Mouse (Mus musculus) megakaryocyte progenitor cell, adult 5-6 weeks (primary cell): ENCODE measurements around the gene Olfr56. TPM values are rescaled to one million over a fixed set of nuclear protein-coding genes. Genes with fewer than 3 reads are reported as not detected.

Source experiments
- ATAC-seq: replicated peaks from 2 replicates; pipeline ENCODE4 v1.8.0; 2016; ENCODE audit warnings: mild to moderate bottlenecking, moderate TSS enrichment, inconsistent platforms; ENCODE audit not compliant: poor library complexity
- total RNA-seq, 2 experiments: library from RNA; stranded (forward) in 1 of 2; stranded (reverse) in 1 of 2; fragments of 157-497, 149-512 nt in 1 of 2; fragments of 200-1000 nt in 1 of 2; gene quantifications; 2 replicates each; pipeline versions ENCODE4 v1.2.3 to v1.2.4; 2015 to 2017

The Olfr56 gene
- total RNA-seq, 2 experiments from 2014 or later = 0.94 to 1.3 TPM

DNA sequence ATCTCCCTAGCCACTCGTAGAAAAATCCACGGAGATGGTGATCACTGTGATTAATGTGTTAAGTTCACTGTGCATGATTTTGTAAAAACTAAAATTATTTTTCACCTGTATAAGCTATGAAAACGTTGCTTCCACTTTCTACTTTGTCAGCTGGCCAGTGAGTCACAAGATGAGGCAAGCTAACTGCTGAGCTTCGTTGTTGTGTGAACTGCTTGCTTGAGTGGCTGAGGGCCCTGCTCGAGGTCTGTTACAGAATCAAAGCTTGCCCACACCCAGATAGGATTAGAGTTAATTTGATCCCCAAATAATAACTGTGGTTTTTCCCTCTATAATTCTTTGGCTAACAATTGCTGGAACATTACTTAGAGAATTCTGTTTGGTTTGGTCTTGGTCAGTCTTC, 73.2 kb downstream of the Olfr56 start:
- ATAC-seq = peak; percentile 47

GRCm38 (mm10) chr11:49060061-49060460, 81.4 kb downstream of the Olfr56 start:
- peak; percentile 63 for ATAC-seq

DNA sequence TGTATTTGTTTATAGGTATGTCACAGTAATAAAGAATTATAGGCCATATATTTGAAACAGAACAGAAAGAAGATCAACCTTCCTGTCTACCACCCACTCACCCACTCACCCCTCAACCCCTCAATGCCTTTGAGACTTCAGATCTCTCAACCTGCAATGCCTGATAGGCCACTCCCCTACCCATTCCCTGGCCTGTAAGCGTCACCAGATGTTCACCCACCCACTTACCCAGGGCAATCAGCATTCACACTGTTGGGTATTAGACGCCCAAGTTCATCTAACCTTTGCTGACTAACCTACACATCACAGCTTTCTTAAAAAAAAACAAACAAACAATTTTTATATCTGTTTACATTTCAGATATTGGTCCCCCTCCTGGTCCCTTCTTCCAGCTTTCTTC, 83.2 kb downstream of the Olfr56 start:
- peak; percentile 64 for ATAC-seq

DNA sequence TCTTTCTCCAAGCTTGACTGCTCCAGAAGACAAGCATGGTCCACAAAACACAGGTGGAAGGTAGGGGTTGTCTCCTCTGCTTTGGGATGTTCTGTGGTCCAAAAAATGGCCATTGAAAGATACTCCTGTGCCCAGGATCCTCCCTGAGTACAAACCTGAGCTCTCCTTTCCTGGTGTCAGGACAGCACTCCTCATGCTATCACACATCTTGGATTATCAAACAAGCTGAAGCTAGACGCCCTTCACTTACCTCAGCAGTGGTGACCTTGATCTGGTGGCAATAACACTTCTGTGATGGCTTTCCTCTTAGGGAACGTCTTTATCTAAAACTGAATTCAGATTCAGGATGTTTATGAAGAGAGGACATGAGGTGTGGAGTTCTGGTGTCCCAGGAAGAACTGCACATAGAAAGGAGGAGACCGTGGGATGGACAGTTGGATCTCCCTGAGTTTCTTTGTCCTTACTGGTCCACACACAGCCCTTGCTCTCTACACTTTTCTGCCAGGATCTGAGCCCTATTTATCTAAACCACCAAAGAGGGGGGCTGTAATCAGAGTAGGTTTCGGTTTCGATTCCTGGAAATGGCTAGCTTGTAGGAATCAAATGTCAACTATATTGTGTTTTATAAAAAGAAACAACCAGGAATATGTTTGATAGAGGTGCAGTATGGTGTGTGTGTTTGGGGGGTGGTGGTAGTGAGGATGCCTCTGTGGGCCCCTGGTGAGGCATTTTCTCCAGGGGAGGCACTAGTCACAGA, 85.2 kb downstream of the Olfr56 start, which contains the start of gene Tgtp2:
Gene Tgtp2 (minus strand): TSS at position 494 of the 757 bp plus-strand sequence.
- ATAC-seq = peak; percentile 26

DNA sequence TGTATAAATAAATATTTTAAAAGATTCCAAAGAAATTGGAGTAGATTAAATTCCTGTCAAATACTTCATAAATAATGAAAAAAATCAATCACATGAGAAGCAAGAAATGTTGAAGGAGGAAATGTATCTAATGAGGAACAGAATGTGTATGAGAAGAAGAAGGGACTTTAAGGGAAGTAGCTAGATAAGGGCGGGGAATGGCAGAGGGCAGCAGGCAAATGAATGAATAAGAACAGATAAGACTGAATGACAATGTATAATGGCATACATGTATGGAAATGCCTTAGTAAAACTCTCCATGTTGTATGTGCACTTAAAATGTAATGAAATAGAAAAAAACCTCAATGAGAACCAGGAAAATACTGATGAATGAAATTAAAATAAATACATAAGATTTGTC, 89.7 kb downstream of the Olfr56 start:
- ATAC-seq = peak; percentile 69

- peak; percentile 82 for ATAC-seq
These were observed 97.5 kb downstream of the Olfr56 start, which contains the start of gene Ifi47 for GRCm38 (mm10) chr11:49076001-49076757. TSS of gene Ifi47 (plus strand) at chr11:49076587.

DNA sequence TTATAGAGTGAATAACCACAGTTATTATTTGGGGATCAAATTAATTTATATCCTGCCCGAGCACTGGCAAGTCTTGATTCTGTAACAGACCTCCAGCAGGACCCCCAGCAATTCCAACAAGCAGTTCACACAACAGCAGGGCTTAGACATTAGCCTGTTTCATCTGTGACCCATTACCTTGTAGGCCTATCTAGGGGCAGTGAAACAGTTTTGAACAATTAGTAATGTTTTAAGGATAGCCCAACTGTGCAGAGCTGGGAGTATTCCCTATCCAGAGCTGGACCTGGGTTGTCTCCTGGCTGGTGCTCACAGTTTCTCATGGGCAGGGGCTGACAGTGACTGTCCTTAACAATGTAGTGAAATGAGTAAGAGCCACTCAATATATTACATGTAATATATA, 98.3 kb downstream of the Olfr56 start:
- no peak for ATAC-seq

- no peak for ATAC-seq
These were observed 100.0 kb downstream of the Olfr56 start for GRCm38 (mm10) chr11:49078719-49079118.

- ATAC-seq = no peak
These were observed 101.9 kb downstream of the Olfr56 start for GRCm38 (mm10) chr11:49080636-49081035.

GRCm38 (mm10) chr11:49081356-49081755, 102.7 kb downstream of the Olfr56 start:
- ATAC-seq = no peak

- ATAC-seq = no peak
These were observed 103.2 kb downstream of the Olfr56 start for GRCm38 (mm10) chr11:49081886-49082285.

DNA sequence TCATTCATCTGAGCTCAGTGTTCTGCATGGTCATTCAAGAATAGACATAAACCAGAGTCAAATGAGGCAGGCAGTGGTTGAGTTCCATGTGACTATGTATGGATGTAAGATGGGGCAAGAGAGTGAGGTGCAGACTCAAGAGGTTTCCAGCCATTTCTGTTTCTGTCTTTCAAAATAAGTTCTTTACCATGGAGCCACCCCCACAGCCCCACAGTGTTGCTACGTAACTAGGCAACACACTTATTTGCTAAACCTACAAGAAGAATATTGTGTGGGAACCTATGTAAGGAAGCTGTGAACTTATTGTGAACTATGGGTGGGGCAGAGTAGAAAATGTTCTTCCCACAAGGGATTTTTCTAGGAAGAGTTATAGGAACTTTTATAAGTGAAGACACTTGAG, 104.5 kb downstream of the Olfr56 start:
- no peak; the same call in 1 of the 2 replicates for ATAC-seq

GRCm38 (mm10) chr11:49083808-49084207, 105.1 kb downstream of the Olfr56 start:
- peak; percentile 27 for ATAC-seq

GRCm38 (mm10) chr11:49084385-49084784, 105.7 kb downstream of the Olfr56 start:
- ATAC-seq = no peak

GRCm38 (mm10) chr11:49084875-49085274, 106.2 kb downstream of the Olfr56 start:
- peak; percentile 12; the same call in 1 of the 2 replicates for ATAC-seq

DNA sequence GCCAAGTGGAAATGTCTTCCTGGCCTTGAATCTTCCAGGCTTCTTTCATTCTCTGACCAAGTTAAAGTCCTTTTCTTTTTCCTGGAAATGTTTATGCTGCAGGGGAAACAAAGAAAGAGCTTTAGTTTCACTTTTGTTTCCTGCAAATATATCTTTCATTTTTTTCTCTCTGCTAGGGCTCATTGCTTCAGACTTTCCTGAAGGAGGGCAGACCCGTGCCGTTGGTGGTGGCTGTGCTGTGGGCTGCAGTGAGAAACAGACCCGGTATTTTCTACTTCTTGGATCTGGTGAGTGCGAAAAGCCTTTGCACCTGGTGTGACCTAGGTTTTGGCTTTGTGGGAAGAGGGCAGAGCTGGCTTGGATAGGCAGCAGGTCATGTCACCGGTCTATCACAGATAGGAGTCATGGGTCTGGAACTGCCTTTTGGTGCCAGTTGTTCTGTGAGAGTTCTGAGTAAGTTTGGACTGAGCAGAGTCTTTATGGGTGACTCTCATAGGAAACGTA, 108.2 kb downstream of the Olfr56 start:
- peak; percentile 15 for ATAC-seq

DNA sequence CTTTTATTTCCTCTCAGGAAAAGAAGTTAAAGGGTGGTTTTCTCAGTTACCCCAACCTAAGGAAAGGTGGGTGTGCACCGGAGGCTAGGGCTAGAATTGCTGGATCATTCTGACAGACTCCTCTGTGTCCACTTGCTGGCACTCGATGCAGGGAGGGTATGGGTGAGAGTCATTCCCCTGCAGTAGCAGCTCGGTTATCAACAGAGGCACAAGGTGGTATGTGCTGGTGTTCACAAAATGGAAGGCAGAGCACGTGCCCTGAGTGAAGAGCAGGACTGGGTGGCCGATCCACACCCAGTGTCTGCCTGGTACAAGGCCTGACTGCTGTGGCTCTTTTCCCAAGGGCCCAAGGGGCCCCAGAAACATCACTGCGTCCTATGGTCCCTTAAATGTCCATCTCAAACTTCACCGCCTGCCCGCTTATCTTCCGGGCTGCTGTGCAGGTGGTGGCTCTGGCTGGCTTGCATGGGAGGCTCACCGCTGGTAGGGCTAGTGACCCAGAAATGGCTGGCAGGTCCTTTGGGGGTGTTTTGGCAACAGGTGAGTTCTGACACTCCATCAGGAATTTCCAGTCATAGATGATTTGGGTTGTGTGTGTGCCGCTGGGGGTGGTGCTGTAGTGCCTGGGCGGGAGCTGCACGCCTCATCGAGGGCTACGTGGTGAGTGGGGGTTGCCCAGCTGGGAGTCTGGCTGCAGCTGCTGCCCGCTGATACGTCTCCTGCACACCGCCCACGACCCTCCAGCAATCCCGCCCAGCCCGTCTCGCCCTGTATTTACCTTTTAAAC, 109.3 kb downstream of the Olfr56 start:
- ATAC-seq = peak; percentile 73

DNA sequence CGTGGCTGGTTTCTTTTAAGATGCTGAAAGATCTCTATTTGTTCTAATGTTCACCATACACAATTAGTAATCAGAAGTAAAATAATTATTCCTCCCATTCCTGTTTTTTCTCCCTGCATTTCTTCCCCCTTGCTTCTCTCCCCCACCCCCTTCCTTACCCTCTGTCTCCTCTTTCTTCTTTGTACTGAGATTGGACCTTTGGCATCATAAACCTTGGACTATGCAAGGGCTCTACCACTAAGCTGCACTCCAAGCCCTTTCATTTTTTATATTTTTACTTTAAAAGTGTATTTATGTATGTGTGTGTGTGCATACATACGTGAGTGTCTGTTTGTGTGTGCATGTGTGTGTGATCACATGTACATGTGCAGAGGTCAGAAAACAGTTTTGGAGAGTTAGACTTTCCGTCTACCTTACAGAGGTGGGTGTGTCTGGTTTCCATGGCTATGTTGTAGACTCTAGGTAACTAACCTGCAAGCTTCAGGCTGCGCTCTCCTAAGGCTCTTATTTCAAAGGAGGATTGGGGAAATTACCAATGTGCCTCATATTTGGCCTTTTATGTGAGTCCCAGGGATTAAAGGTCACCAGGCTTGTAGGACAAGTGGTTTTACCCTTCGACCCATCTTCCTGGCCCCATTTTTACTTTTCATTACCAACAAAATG, 110.4 kb downstream of the Olfr56 start:
- ATAC-seq = no peak

DNA sequence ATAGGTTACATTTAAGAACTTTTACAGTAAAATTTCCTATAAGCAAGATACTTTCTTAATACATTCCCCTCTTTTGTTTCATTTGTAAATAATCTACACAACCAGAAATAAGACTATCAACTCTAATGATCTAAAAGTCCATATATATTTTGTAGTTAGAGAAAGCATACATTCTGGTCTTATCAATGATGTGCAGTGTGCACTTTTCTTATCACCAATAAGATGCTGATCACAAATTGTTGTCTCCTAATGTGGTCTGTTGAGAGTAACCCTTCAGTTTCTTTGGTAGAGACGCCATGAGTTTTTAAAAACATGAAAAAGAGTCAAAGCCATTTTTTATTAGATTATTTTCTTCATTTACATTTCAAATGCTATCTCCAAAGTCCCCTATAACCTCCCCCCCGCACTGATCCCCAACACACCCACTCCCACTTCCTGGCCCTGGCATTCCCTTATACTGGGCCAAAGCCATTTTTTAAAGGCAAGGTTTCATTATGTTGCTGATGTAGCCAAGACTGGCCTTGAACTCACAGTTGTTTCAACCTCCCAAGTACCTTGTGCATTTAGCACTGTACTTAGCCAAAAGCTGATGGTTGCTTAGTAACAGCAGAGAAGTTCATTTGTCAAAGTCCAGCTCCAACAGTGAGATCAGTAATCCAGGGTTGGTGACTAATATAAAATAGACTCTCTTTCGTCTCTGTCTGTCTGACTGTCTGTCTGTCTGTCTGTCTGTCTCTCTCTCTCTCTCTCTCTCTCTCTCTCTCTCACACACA, 111.2 kb downstream of the Olfr56 start:
- ATAC-seq = no peak

- ATAC-seq = no peak
These were observed 111.9 kb downstream of the Olfr56 start for GRCm38 (mm10) chr11:49090551-49090950.
